ENCODE assay signal across 30 mouse cellular contexts in the genomic region with DNA sequence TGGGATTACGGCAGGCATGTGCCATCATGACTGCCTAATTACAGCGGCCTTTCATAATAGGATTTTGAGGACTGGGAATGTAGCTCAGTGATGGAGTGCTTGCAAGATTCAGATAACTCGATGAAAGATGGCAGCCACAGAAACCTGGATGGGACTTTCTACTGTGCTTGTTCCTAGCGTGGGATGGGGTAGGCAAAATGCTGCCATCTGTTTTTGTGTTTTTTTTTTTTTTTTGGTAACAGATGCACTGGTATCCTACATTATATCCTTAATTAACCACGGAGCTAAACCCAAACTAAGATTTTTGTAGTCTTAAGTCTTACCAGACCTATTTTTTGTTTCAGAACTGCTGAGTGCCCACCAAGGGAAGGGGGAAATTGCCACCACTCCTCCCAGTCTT. TPM values are rescaled to one million over a fixed set of nuclear protein-coding genes. Genes with fewer than 3 reads are reported as not detected.
A peak's percentile ranks its signal among the peaks of the same experiment; 100 is the strongest.
DNase-seq lines count a peak whose midpoint lies in the region; ATAC-seq lines count a peak whose summit lies in the region.
"Had no signal": no experiment of that assay in that cellular context is flagged by ENCODE, and none has a peak within 500 bp of the region (broad histone marks: within the 10 kb centered on the region; RNA-seq: fewer than 3 reads in every experiment).

No protein-coding gene starts in this region.

- H3K4me2 ChIP-seq in liver, embryonic 15.5 days: peak overlapping the region; percentile 14; the same call in 1 of the 2 replicates
- H3K4me2 ChIP-seq: embryonic facial prominence, embryonic 13.5 days; heart, embryonic 15.5 days; hindbrain, embryonic 12.5 days; intestine, embryonic 15.5 days; limb, embryonic 15.5 days; lung, embryonic 15.5 days; midbrain, embryonic 11.5 days had no signal

- H3K4me3 ChIP-seq in liver, embryonic 15.5 days (replicated peaks): no peak overlapping the region
- H3K4me3 ChIP-seq: embryonic facial prominence, embryonic 13.5 days; forebrain, embryonic 10.5 days; heart, embryonic 15.5 days; hindbrain, embryonic 12.5 days; intestine, embryonic 15.5 days; limb, embryonic 10.5 days; limb, embryonic 15.5 days; lung, embryonic 15.5 days had no signal

- peaks cover 37% of the 10 kb centered on the region for H3K36me3 ChIP-seq in liver, embryonic 15.5 days (replicated peaks)
- H3K36me3 ChIP-seq: intestine, embryonic 15.5 days had no signal

- H3K27me3 ChIP-seq in liver, embryonic 15.5 days: no peaks in the 10 kb centered on the region
- H3K27me3 ChIP-seq: embryonic facial prominence, embryonic 13.5 days; heart, embryonic 15.5 days; hindbrain, embryonic 12.5 days; intestine, embryonic 15.5 days; limb, embryonic 15.5 days; lung, embryonic 15.5 days had no signal

- WGBS in liver, embryonic 15.5 days (ENCODE audit: insufficient replicate concordance): 84% methylated on average over 5 of the region's 5 CpGs

- no peaks in the 10 kb centered on the region for H3K9me3 ChIP-seq in liver, embryonic 15.5 days (replicated peaks)
- H3K9me3 ChIP-seq: embryonic facial prominence, embryonic 13.5 days; forebrain, embryonic 10.5 days; heart, embryonic 15.5 days; hindbrain, embryonic 12.5 days; intestine, embryonic 15.5 days; limb, embryonic 10.5 days; limb, embryonic 15.5 days; lung, embryonic 15.5 days had no signal

- peaks cover 72% of the 10 kb centered on the region for H3K4me1 ChIP-seq in liver, embryonic 15.5 days (replicated peaks)
- H3K4me1 ChIP-seq: embryonic facial prominence, embryonic 13.5 days; forebrain, embryonic 10.5 days; hindbrain, embryonic 12.5 days; intestine, embryonic 15.5 days; limb, embryonic 15.5 days; lung, embryonic 15.5 days had no signal

- H3K9ac ChIP-seq in liver, embryonic 15.5 days: peak overlapping the region; percentile 30
- H3K9ac ChIP-seq: embryonic facial prominence, embryonic 13.5 days; heart, embryonic 15.5 days; hindbrain, embryonic 12.5 days; intestine, embryonic 15.5 days; limb, embryonic 15.5 days; lung, embryonic 15.5 days had no signal

- ATAC-seq in liver, embryonic 15.5 days (ENCODE audit: insufficient read depth): no peak
- ATAC-seq: CD4-positive, CD25-positive, alpha-beta regulatory T cell, adult 4 months; forebrain, embryonic 16.5 days; hindbrain, postnatal 0 days; intestine, embryonic 15.5 days; midbrain, embryonic 16.5 days had no signal

- H3K27ac ChIP-seq in liver, embryonic 15.5 days (replicated peaks): peak overlapping the region; percentile 92
- H3K27ac ChIP-seq: embryonic facial prominence, embryonic 13.5 days; forebrain, embryonic 10.5 days; heart, embryonic 15.5 days; hindbrain, embryonic 12.5 days; hindbrain, postnatal 0 days; intestine, embryonic 15.5 days; limb, embryonic 10.5 days; limb, embryonic 15.5 days; lung, embryonic 15.5 days had no signal

- peak; percentile 76 for DNase-seq in layer of hippocampus, adult 9-11 months
- DNase-seq in layer of hippocampus, adult 9-10 months (ENCODE audit: low spot score): no peak
- peak; percentile 8 for DNase-seq in retina, postnatal 1 day
- DNase-seq in retina, embryonic 14.5 days (ENCODE audit: low spot score): no peak
- DNase-seq in thymus, postnatal 25 days: no peak
- no peak for DNase-seq in ovary, postnatal 14 days (ENCODE audit: low spot score)
- DNase-seq: adrenal gland, postnatal 14 days; cerebellum, adult 11-12 months; cerebellum, adult 9-11 months; gastrocnemius, postnatal 14 days; heart, postnatal 36 days; kidney, adult 2 months; kidney, postnatal 36 days; right cerebral cortex, postnatal 25 days; thymus, adult 18-20 months; thymus, postnatal 36 days had no signal

RNA-seq across cellular contexts. Expression of gene Atg14, which starts 44.6 kb away (rescaled TPM):
- 7.4 and 8.9 TPM in 2 replicates for polyA plus RNA-seq in liver, embryonic 15.5 days (2015; fragmentation: Nextera tagmentation; extraction: Ambion mirVana)

Comparison
In these comparisons a context has a peak if more than half of its experiments do, and no peak if none do; other contexts are left out.
1. DNase-seq: peak in layer of hippocampus, adult 9-11 months (single experiment) and retina, postnatal 1 day (single experiment); none in layer of hippocampus, adult 9-10 months (single experiment), retina, embryonic 14.5 days (single experiment), thymus, postnatal 25 days (single experiment) and ovary, postnatal 14 days (single experiment).